Mouse (Mus musculus) testis, postnatal 10 days (tissue): ENCODE measurements at regions not wholly inside any gene's neighbourhood (a gene's known extent, or its start where the extent isn't known, plus 50 kb on each side); places are given as distances from the start of the nearest gene placed in this dataset.

Source experiments
- DNase-seq: peaks from one replicate; pipeline ENCODE4 v3.0.0; 2021; ENCODE audit warnings: low spot score

- no peak for DNase-seq
Observed at GRCm38 (mm10) chr5:133542217-133542616, 557.3 kb upstream of the Castor2 start.

- DNase-seq: peak; percentile 42
Observed at GRCm38 (mm10) chr5:133532678-133533077, 566.8 kb upstream of the Castor2 start.

- DNase-seq: no peak
Observed at GRCm38 (mm10) chr5:133505661-133506060, 593.9 kb upstream of the Castor2 start.

GRCm38 (mm10) chr5:133487806-133488290 lies 611.7 kb upstream of the Castor2 start:
- DNase-seq: peak; percentile 43

GRCm38 (mm10) chr5:133482291-133483086 lies 617.0 kb upstream of the Castor2 start:
- no peak for DNase-seq

- no peak for DNase-seq
Observed at GRCm38 (mm10) chr5:133479205-133479604, 620.3 kb upstream of the Castor2 start.

GRCm38 (mm10) chr5:133453349-133454049 lies 646.0 kb upstream of the Castor2 start:
- DNase-seq: no peak

GRCm38 (mm10) chr5:133449926-133450325 lies 649.6 kb upstream of the Castor2 start:
- no peak for DNase-seq

- DNase-seq: no peak
Observed at GRCm38 (mm10) chr5:133400826-133401225, 698.7 kb upstream of the Castor2 start.

- no peak for DNase-seq
Observed at GRCm38 (mm10) chr5:133389896-133390295, 709.6 kb upstream of the Castor2 start.

GRCm38 (mm10) chr5:133389023-133389840 lies 710.3 kb upstream of the Castor2 start:
- no peak for DNase-seq

GRCm38 (mm10) chr5:133385374-133386349 lies 713.8 kb upstream of the Castor2 start:
- DNase-seq: no peak

GRCm38 (mm10) chr5:133365771-133366170 lies 733.7 kb upstream of the Castor2 start:
- no peak for DNase-seq

- DNase-seq: no peak
Observed at GRCm38 (mm10) chr5:133347516-133347915, 752.0 kb upstream of the Castor2 start.

GRCm38 (mm10) chr5:133341973-133342372 lies 757.5 kb upstream of the Castor2 start:
- DNase-seq: no peak

- no peak for DNase-seq
Observed at GRCm38 (mm10) chr5:133320626-133321025, 777.5 kb upstream of the Auts2 start.

- no peak for DNase-seq
Observed at GRCm38 (mm10) chr5:133320206-133320605, 777.1 kb upstream of the Auts2 start.

GRCm38 (mm10) chr5:133314031-133314430 lies 770.9 kb upstream of the Auts2 start:
- DNase-seq: no peak

- no peak for DNase-seq
Observed at GRCm38 (mm10) chr5:133310979-133311890, 768.1 kb upstream of the Auts2 start.

GRCm38 (mm10) chr5:133267887-133268286 lies 724.7 kb upstream of the Auts2 start:
- DNase-seq: no peak
